Mouse (Mus musculus): Measurements from ENCODE around the gene Speer4d. TPM values are rescaled to one million over a fixed set of nuclear protein-coding genes. Genes with fewer than 3 reads are reported as not detected.
"Not testable (repeated sequence)": the region's sequence is repeated elsewhere in the genome, so short reads cannot be mapped to it uniquely, and the experiment has no call there.

Speer4d gene
- polyA plus RNA-seq, 1 experiment, result not detected

- not testable (repeated sequence) for H3K36me3 ChIP-seq (ENCODE audit: control insufficient read depth, insufficient read depth); H3K27me3 ChIP-seq (ENCODE audit: control insufficient read depth, insufficient read depth, insufficient read length); H3K79me3 ChIP-seq (ENCODE audit: low read depth); H3K4me3 ChIP-seq (ENCODE audit: insufficient read depth, poor library complexity, severe bottlenecking); H3K79me2 ChIP-seq (ENCODE audit: control insufficient read depth, insufficient read depth); H3ac ChIP-seq (ENCODE audit: control insufficient read depth, insufficient read length, low read depth)
Measured at GRCm38 (mm10) chr5:15603008-15603407, 15.9 kb upstream of the Speer4d start.

- not testable (repeated sequence) for H3K79me2 ChIP-seq (ENCODE audit: control insufficient read depth, insufficient read depth); H3K4me3 ChIP-seq (ENCODE audit: insufficient read depth, poor library complexity, severe bottlenecking); H3K36me3 ChIP-seq (ENCODE audit: control insufficient read depth, insufficient read depth); H3K27me3 ChIP-seq (ENCODE audit: control insufficient read depth, insufficient read depth, insufficient read length); H3K79me3 ChIP-seq (ENCODE audit: low read depth); H3ac ChIP-seq (ENCODE audit: control insufficient read depth, insufficient read length, low read depth)
Measured at GRCm38 (mm10) chr5:15603585-15603984, 15.3 kb upstream of the Speer4d start.

GRCm38 (mm10) chr5:15606677-15607076 is 12.2 kb upstream of the Speer4d start:
- H3K27me3 ChIP-seq (ENCODE audit: control insufficient read depth, insufficient read depth, insufficient read length); H3K79me2 ChIP-seq (ENCODE audit: control insufficient read depth, insufficient read depth); H3ac ChIP-seq (ENCODE audit: control insufficient read depth, insufficient read length, low read depth); H3K36me3 ChIP-seq (ENCODE audit: control insufficient read depth, insufficient read depth); H3K79me3 ChIP-seq (ENCODE audit: low read depth); H3K4me3 ChIP-seq (ENCODE audit: insufficient read depth, poor library complexity, severe bottlenecking): not testable (repeated sequence)

GRCm38 (mm10) chr5:15610695-15611094 is 8.2 kb upstream of the Speer4d start:
- H3K4me3 ChIP-seq (ENCODE audit: insufficient read depth, poor library complexity, severe bottlenecking); H3K36me3 ChIP-seq (ENCODE audit: control insufficient read depth, insufficient read depth); H3K79me3 ChIP-seq (ENCODE audit: low read depth); H3K27me3 ChIP-seq (ENCODE audit: control insufficient read depth, insufficient read depth, insufficient read length); H3K79me2 ChIP-seq (ENCODE audit: control insufficient read depth, insufficient read depth); H3ac ChIP-seq (ENCODE audit: control insufficient read depth, insufficient read length, low read depth): not testable (repeated sequence)

- not testable (repeated sequence) for H3K27me3 ChIP-seq (ENCODE audit: control insufficient read depth, insufficient read depth, insufficient read length); H3ac ChIP-seq (ENCODE audit: control insufficient read depth, insufficient read length, low read depth); H3K4me3 ChIP-seq (ENCODE audit: insufficient read depth, poor library complexity, severe bottlenecking); H3K79me3 ChIP-seq (ENCODE audit: low read depth); H3K36me3 ChIP-seq (ENCODE audit: control insufficient read depth, insufficient read depth); H3K79me2 ChIP-seq (ENCODE audit: control insufficient read depth, insufficient read depth)
Measured at GRCm38 (mm10) chr5:15616195-15616594, 2.7 kb upstream of the Speer4d start.

- not testable (repeated sequence) for H3K4me3 ChIP-seq (ENCODE audit: insufficient read depth, poor library complexity, severe bottlenecking); H3K27me3 ChIP-seq (ENCODE audit: control insufficient read depth, insufficient read depth, insufficient read length)
Measured at GRCm38 (mm10) chr5:15628136-15628535, 9.3 kb downstream of the Speer4d start.

GRCm38 (mm10) chr5:15630068-15630467 is 11.2 kb downstream of the Speer4d start:
- not testable (repeated sequence) for H3ac ChIP-seq (ENCODE audit: control insufficient read depth, insufficient read length, low read depth); H3K4me3 ChIP-seq (ENCODE audit: insufficient read depth, poor library complexity, severe bottlenecking); H3K27me3 ChIP-seq (ENCODE audit: control insufficient read depth, insufficient read depth, insufficient read length); H3K79me2 ChIP-seq (ENCODE audit: control insufficient read depth, insufficient read depth); H3K36me3 ChIP-seq (ENCODE audit: control insufficient read depth, insufficient read depth); H3K79me3 ChIP-seq (ENCODE audit: low read depth)

More at GRCm38 (mm10) chr5:15628136-15628535, 9.3 kb downstream of the Speer4d start:
- not testable (repeated sequence) for H3K79me3 ChIP-seq (ENCODE audit: low read depth); H3K79me2 ChIP-seq (ENCODE audit: control insufficient read depth, insufficient read depth); H3K36me3 ChIP-seq (ENCODE audit: control insufficient read depth, insufficient read depth); H3ac ChIP-seq (ENCODE audit: control insufficient read depth, insufficient read length, low read depth)

GRCm38 (mm10) chr5:15637637-15638036 is 18.8 kb downstream of the Speer4d start:
- H3ac ChIP-seq (ENCODE audit: control insufficient read depth, insufficient read length, low read depth); H3K79me2 ChIP-seq (ENCODE audit: control insufficient read depth, insufficient read depth); H3K36me3 ChIP-seq (ENCODE audit: control insufficient read depth, insufficient read depth); H3K4me3 ChIP-seq (ENCODE audit: insufficient read depth, poor library complexity, severe bottlenecking); H3K79me3 ChIP-seq (ENCODE audit: low read depth); H3K27me3 ChIP-seq (ENCODE audit: control insufficient read depth, insufficient read depth, insufficient read length): not testable (repeated sequence)

GRCm38 (mm10) chr5:15645707-15646106 is 26.8 kb downstream of the Speer4d start:
- H3K36me3 ChIP-seq (ENCODE audit: control insufficient read depth, insufficient read depth); H3K79me3 ChIP-seq (ENCODE audit: low read depth); H3K79me2 ChIP-seq (ENCODE audit: control insufficient read depth, insufficient read depth); H3K4me3 ChIP-seq (ENCODE audit: insufficient read depth, poor library complexity, severe bottlenecking); H3K27me3 ChIP-seq (ENCODE audit: control insufficient read depth, insufficient read depth, insufficient read length); H3ac ChIP-seq (ENCODE audit: control insufficient read depth, insufficient read length, low read depth): not testable (repeated sequence)

GRCm38 (mm10) chr5:15652334-15652733 is 33.5 kb downstream of the Speer4d start:
- not testable (repeated sequence) for H3K27me3 ChIP-seq (ENCODE audit: control insufficient read depth, insufficient read depth, insufficient read length); H3K79me2 ChIP-seq (ENCODE audit: control insufficient read depth, insufficient read depth); H3ac ChIP-seq (ENCODE audit: control insufficient read depth, insufficient read length, low read depth); H3K79me3 ChIP-seq (ENCODE audit: low read depth); H3K36me3 ChIP-seq (ENCODE audit: control insufficient read depth, insufficient read depth); H3K4me3 ChIP-seq (ENCODE audit: insufficient read depth, poor library complexity, severe bottlenecking)

- not testable (repeated sequence) for H3K4me3 ChIP-seq (ENCODE audit: insufficient read depth, poor library complexity, severe bottlenecking); H3K79me3 ChIP-seq (ENCODE audit: low read depth); H3K79me2 ChIP-seq (ENCODE audit: control insufficient read depth, insufficient read depth); H3ac ChIP-seq (ENCODE audit: control insufficient read depth, insufficient read length, low read depth); H3K27me3 ChIP-seq (ENCODE audit: control insufficient read depth, insufficient read depth, insufficient read length); H3K36me3 ChIP-seq (ENCODE audit: control insufficient read depth, insufficient read depth)
Measured at GRCm38 (mm10) chr5:15656959-15657358, 38.1 kb downstream of the Speer4d start, which contains the start of gene 4930572O03Rik. TSS of gene 4930572O03Rik (minus strand) at chr5:15657059.

- not testable (repeated sequence) for H3K27me3 ChIP-seq (ENCODE audit: control insufficient read depth, insufficient read depth, insufficient read length); H3ac ChIP-seq (ENCODE audit: control insufficient read depth, insufficient read length, low read depth)
Measured at GRCm38 (mm10) chr5:15663847-15664246, 45.0 kb downstream of the Speer4d start.

More at GRCm38 (mm10) chr5:15663847-15664246, 45.0 kb downstream of the Speer4d start:
- not testable (repeated sequence) for H3K4me3 ChIP-seq (ENCODE audit: insufficient read depth, poor library complexity, severe bottlenecking); H3K79me2 ChIP-seq (ENCODE audit: control insufficient read depth, insufficient read depth); H3K36me3 ChIP-seq (ENCODE audit: control insufficient read depth, insufficient read depth); H3K79me3 ChIP-seq (ENCODE audit: low read depth)

Data from C2C12 (cell line).